Mouse (Mus musculus): Measurements from ENCODE around the gene Pacs1. TPM values are rescaled to one million over a fixed set of nuclear protein-coding genes. Genes with fewer than 3 reads are reported as not detected.

Pacs1 gene
- total RNA-seq, 1 experiment from 2014 or later = 17.3 TPM

- peak; percentile 81 to 89 for ATAC-seq (replicated peaks in 1 of 2; ENCODE audit: insufficient read depth in 1 of 2, low FRiP score in 2 of 2, low TSS enrichment in 1 of 2, low read depth in 1 of 2, poor library complexity in 2 of 2, severe bottlenecking in 2 of 2)
Measured at GRCm38 (mm10) chr19:5117494-5118383, 155.2 kb downstream of the Pacs1 start.

- ATAC-seq (replicated peaks in 1 of 2; ENCODE audit: insufficient read depth in 1 of 2, low FRiP score in 2 of 2, low TSS enrichment in 1 of 2, low read depth in 1 of 2, poor library complexity in 2 of 2, severe bottlenecking in 2 of 2) = no peak
Measured at GRCm38 (mm10) chr19:5113783-5114182, 159.1 kb downstream of the Pacs1 start.

GRCm38 (mm10) chr19:5109659-5110453 lies 163.1 kb downstream of the Pacs1 start:
- ATAC-seq (replicated peaks in 1 of 2; ENCODE audit: insufficient read depth in 1 of 2, low FRiP score in 2 of 2, low TSS enrichment in 1 of 2, low read depth in 1 of 2, poor library complexity in 2 of 2, severe bottlenecking in 2 of 2) = no peak

GRCm38 (mm10) chr19:5108702-5109101 lies 164.2 kb downstream of the Pacs1 start:
- no peak for ATAC-seq (replicated peaks in 1 of 2; ENCODE audit: insufficient read depth in 1 of 2, low FRiP score in 2 of 2, low TSS enrichment in 1 of 2, low read depth in 1 of 2, poor library complexity in 2 of 2, severe bottlenecking in 2 of 2)

GRCm38 (mm10) chr19:5108271-5108575 lies 164.7 kb downstream of the Pacs1 start:
- peak in 1 of 2 experiments; percentile 33; a peak in 1 of 4 replicates for ATAC-seq (replicated peaks in 1 of 2; ENCODE audit: insufficient read depth in 1 of 2, low FRiP score in 2 of 2, low TSS enrichment in 1 of 2, low read depth in 1 of 2, poor library complexity in 2 of 2, severe bottlenecking in 2 of 2)

GRCm38 (mm10) chr19:5107556-5108270 lies 165.2 kb downstream of the Pacs1 start:
- no peak for ATAC-seq (replicated peaks in 1 of 2; ENCODE audit: insufficient read depth in 1 of 2, low FRiP score in 2 of 2, low TSS enrichment in 1 of 2, low read depth in 1 of 2, poor library complexity in 2 of 2, severe bottlenecking in 2 of 2)

GRCm38 (mm10) chr19:5106731-5107191 lies 166.2 kb downstream of the Pacs1 start, which contains the start of gene Rab1b:
Gene Rab1b, minus strand, starts transcription at chr19:5107072.
- peak; percentile 91 to 92 for ATAC-seq (replicated peaks in 1 of 2; ENCODE audit: insufficient read depth in 1 of 2, low FRiP score in 2 of 2, low TSS enrichment in 1 of 2, low read depth in 1 of 2, poor library complexity in 2 of 2, severe bottlenecking in 2 of 2)

- ATAC-seq (replicated peaks in 1 of 2; ENCODE audit: insufficient read depth in 1 of 2, low FRiP score in 2 of 2, low TSS enrichment in 1 of 2, low read depth in 1 of 2, poor library complexity in 2 of 2, severe bottlenecking in 2 of 2) = no peak
Measured at GRCm38 (mm10) chr19:5106074-5106473, 166.8 kb downstream of the Pacs1 start.

GRCm38 (mm10) chr19:5098363-5099143 lies 174.4 kb downstream of the Pacs1 start, which contains the start of gene Cnih2:
Gene Cnih2, minus strand, starts transcription at chr19:5098521.
- peak in 1 of 2 experiments; percentile 25; a peak in 2 of 4 replicates for ATAC-seq (replicated peaks in 1 of 2; ENCODE audit: insufficient read depth in 1 of 2, low FRiP score in 2 of 2, low TSS enrichment in 1 of 2, low read depth in 1 of 2, poor library complexity in 2 of 2, severe bottlenecking in 2 of 2)

- no peak for ATAC-seq (replicated peaks in 1 of 2; ENCODE audit: insufficient read depth in 1 of 2, low FRiP score in 2 of 2, low TSS enrichment in 1 of 2, low read depth in 1 of 2, poor library complexity in 2 of 2, severe bottlenecking in 2 of 2)
Measured at GRCm38 (mm10) chr19:5097521-5098362, 175.2 kb downstream of the Pacs1 start.

GRCm38 (mm10) chr19:5095887-5096474 lies 176.9 kb downstream of the Pacs1 start:
- no peak for ATAC-seq (replicated peaks in 1 of 2; ENCODE audit: insufficient read depth in 1 of 2, low FRiP score in 2 of 2, low TSS enrichment in 1 of 2, low read depth in 1 of 2, poor library complexity in 2 of 2, severe bottlenecking in 2 of 2)

GRCm38 (mm10) chr19:5094746-5095417 lies 178.0 kb downstream of the Pacs1 start:
- ATAC-seq (replicated peaks in 1 of 2; ENCODE audit: insufficient read depth in 1 of 2, low FRiP score in 2 of 2, low TSS enrichment in 1 of 2, low read depth in 1 of 2, poor library complexity in 2 of 2, severe bottlenecking in 2 of 2) = no peak

- ATAC-seq (replicated peaks in 1 of 2; ENCODE audit: insufficient read depth in 1 of 2, low FRiP score in 2 of 2, low TSS enrichment in 1 of 2, low read depth in 1 of 2, poor library complexity in 2 of 2, severe bottlenecking in 2 of 2) = peak; percentile 55 to 77
Measured at GRCm38 (mm10) chr19:5094243-5094632, 178.7 kb downstream of the Pacs1 start.

GRCm38 (mm10) chr19:5093481-5094242 lies 179.3 kb downstream of the Pacs1 start:
- ATAC-seq (replicated peaks in 1 of 2; ENCODE audit: insufficient read depth in 1 of 2, low FRiP score in 2 of 2, low TSS enrichment in 1 of 2, low read depth in 1 of 2, poor library complexity in 2 of 2, severe bottlenecking in 2 of 2) = no peak

GRCm38 (mm10) chr19:5092083-5092482 lies 180.8 kb downstream of the Pacs1 start:
- ATAC-seq (replicated peaks in 1 of 2; ENCODE audit: insufficient read depth in 1 of 2, low FRiP score in 2 of 2, low TSS enrichment in 1 of 2, low read depth in 1 of 2, poor library complexity in 2 of 2, severe bottlenecking in 2 of 2) = no peak

All from hematopoietic stem cell, adult 5-6 weeks (primary cell).